Mouse (Mus musculus): ENCODE data around the gene Borcs7. TPM values are rescaled to one million over a fixed set of nuclear protein-coding genes. Genes with fewer than 3 reads are reported as not detected.

The Borcs7 gene
- polyA plus RNA-seq (2014; fragmentation: Illumina TruSeq; extraction: RNeasy Lipid Tissue Mini Kit (QIAGEN cat#74804); ENCODE audit: low read depth, low replicate concordance), result 14.7 TPM

DNA sequence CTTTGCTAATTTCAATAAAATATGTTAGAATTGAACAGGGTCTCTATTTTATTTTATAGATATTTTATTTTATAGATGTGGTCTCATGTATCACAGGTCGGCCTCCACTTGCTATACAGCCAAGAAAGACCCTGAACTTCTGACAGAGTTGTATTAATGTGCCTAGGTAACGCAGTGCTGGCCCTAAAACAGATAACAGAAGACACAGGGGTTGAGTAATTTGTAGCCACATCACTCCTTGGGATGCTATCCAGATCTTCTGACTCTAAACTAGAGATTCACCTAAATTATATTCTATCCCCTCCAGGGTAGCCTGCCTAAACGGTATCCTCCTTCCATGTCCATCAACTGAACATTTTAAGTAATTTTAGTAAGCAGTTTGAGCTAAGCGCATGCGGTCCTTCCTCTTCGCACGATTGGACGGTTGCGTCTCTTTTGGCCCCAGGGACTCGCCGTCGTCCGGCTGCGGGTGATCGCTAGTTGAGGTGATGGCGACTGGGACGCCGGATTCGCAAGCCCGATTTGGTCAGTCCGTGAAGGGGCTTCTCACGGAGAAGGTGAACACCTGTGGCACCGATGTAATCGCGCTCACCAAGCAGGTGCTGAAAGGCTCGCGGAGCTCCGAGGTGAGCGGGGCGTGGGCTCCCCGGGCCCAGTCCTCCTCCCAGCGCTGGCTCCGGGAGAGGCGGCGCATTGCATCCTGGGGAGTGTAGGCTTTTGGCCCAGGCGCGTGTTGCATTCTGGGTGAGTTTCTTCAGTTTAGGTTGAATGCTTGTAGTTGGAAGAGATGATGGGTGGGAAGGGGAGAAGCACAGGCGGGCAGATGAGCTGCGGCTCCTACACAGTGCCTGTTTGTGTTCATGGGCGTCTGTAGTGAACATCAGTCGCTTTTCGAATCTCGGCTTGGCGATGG is at the start of gene Borcs7:
Gene Borcs7 (plus strand): TSS at position 447 of the 913 bp plus-strand sequence.

DNA sequence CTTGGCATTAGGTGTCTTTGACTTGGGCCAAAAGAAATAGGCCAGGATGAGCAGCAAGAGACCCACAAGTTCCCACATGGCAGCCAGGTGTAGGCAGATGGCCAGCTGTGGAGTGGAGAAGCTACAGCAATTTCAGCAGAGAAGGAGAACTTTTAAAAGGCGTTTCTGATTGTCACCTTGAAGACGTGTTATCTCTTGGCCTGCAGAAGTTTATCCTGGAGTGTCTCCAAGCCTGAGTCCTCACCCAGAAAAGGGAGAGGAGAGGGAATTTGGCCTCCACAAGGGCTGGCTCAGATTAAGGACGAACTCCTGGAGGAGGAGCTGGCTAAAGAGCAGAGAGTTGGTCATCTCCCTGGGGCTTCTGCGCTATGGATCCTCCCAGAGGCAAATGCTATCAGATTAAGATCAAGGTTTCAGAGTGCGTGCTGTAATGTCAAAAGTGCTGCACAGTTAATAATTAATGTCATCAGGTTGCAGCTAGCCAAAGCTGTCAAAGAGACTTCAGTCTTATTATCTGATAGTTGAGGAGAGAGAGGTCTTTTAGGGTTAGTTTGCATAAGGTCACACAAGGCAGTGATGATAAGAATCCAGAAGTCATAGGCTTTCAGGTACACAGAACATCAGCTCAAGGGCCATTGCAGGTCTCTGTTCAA is 16.8 kb upstream of the Borcs7 start, which contains the start of gene Cyp17a1:
Gene Cyp17a1 (minus strand): TSS at position 407 of the 653 bp plus-strand sequence.

DNA sequence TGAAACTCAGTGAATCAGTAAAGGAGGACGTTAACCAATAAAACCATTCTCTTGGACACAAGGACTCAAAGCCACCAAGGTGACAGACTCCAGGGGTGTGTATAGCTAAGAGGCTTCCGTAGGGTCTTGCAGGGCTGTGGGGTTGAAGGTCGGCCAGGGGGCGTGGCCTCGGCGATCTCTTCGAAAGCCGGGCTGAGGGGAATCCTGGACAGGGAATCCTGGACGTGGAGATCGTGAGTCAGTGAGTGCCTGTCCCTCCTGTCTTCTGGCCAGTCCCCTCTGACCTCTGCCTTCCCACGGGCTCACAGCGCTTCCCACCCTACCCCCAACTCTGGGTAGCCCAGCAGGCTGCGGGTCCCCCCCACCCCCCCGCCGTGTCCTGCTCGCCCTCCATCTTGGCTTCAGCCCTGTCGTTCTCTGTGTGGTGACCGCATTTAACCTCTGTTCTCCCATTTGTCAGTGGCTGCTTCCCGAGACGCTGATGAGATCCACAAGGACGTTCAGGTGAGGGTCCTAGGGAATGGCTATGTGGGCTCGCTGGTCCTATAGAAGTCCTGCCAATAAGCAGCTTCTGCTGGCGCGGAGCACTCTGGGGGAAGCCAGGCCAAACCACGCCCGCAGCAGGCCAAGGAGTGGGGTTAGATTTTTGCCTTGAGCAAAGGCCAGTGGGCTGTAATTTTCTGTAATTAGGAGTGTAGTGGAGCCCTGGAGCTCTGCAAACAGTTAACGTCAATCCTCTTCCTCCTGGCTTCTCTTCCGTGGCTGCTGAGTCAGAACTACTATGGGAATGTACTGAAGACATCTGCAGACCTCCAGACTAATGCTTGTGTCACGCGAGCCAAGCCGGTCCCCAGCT is 17.8 kb downstream of the Borcs7 start, which contains the start of gene As3mt:
Gene As3mt (plus strand): TSS at position 163 of the 856 bp plus-strand sequence.

Other genes with a start within 250 kb of the Borcs7 start
- 6.5 TPM for gene Trim8, start 188.2 kb upstream of the Borcs7 start, polyA plus RNA-seq (2014; fragmentation: Illumina TruSeq; extraction: RNeasy Lipid Tissue Mini Kit (QIAGEN cat#74804); ENCODE audit: low read depth, low replicate concordance)
- gene Arl3, start 116.7 kb upstream of the Borcs7 start, polyA plus RNA-seq (2014; fragmentation: Illumina TruSeq; extraction: RNeasy Lipid Tissue Mini Kit (QIAGEN cat#74804); ENCODE audit: low read depth, low replicate concordance), result 109 TPM
- 49.5 TPM for gene Sfxn2, start 116.5 kb upstream of the Borcs7 start, polyA plus RNA-seq (2014; fragmentation: Illumina TruSeq; extraction: RNeasy Lipid Tissue Mini Kit (QIAGEN cat#74804); ENCODE audit: low read depth, low replicate concordance)
- gene Wbp1l, start 90.8 kb upstream of the Borcs7 start, polyA plus RNA-seq (2014; fragmentation: Illumina TruSeq; extraction: RNeasy Lipid Tissue Mini Kit (QIAGEN cat#74804); ENCODE audit: low read depth, low replicate concordance), result 10.1 TPM
- gene Cyp17a1, start 16.7 kb upstream of the Borcs7 start, polyA plus RNA-seq (2014; fragmentation: Illumina TruSeq; extraction: RNeasy Lipid Tissue Mini Kit (QIAGEN cat#74804); ENCODE audit: low read depth, low replicate concordance), result not detected
- 45.8 TPM for gene As3mt, start 17.6 kb downstream of the Borcs7 start, polyA plus RNA-seq (2014; fragmentation: Illumina TruSeq; extraction: RNeasy Lipid Tissue Mini Kit (QIAGEN cat#74804); ENCODE audit: low read depth, low replicate concordance)
- 9.9 TPM for gene Cnnm2, start 71.7 kb downstream of the Borcs7 start, polyA plus RNA-seq (2014; fragmentation: Illumina TruSeq; extraction: RNeasy Lipid Tissue Mini Kit (QIAGEN cat#74804); ENCODE audit: low read depth, low replicate concordance)

All from kidney, adult 10 weeks (tissue).